Mouse (Mus musculus): ENCODE results near the gene Tmed1.
"Not testable (repeated sequence)": the region's sequence is repeated elsewhere in the genome, so short reads cannot be mapped to it uniquely, and the experiment has no call there.

Gene Tmed1

GRCm38 (mm10) chr9:21464565-21464928, 45.5 kb downstream of the Tmed1 start:
- DNase-seq, result not testable (repeated sequence)

GRCm38 (mm10) chr9:21463766-21464564, 46.1 kb downstream of the Tmed1 start:
- DNase-seq, result no peak

- DNase-seq, result peak; percentile 83
Observed at GRCm38 (mm10) chr9:21463138-21463590, 46.9 kb downstream of the Tmed1 start.

- no peak for DNase-seq
Observed at GRCm38 (mm10) chr9:21460400-21460940, 49.6 kb downstream of the Tmed1 start.

GRCm38 (mm10) chr9:21458821-21459220, 51.2 kb downstream of the Tmed1 start:
- DNase-seq, result no peak

Data from lung, postnatal 10 days (tissue).